Mouse (Mus musculus): ENCODE data around the gene Gpatch4. TPM values are rescaled to one million over a fixed set of nuclear protein-coding genes. Genes with fewer than 3 reads are reported as not detected.

The Gpatch4 gene
- polyA plus RNA-seq, 1 experiment from 2014 or later, result 20.9 TPM

DNA sequence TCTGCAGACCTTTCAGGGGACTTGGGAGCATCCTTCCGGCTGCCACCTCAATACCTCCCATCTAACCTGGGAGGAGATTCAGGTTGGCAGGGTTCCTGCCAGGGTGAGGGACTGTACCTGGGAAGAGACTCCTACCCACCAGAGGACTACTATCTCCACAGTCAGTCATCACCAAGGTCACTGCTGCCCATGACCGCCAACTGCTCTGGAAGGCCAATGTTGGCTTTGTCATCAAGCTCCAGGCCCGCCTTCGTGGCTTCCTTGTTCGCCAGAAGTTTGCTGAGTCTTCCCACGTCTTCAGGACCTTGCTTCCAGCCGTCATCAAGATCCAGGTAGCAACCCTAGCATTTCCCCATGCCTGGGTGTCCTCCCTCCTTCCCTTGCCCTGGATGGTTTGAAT, 58.8 kb downstream of the Gpatch4 start:
- Histone ChIP-seq H3K36me3 (peaks cover 98% of the 10 kb centered on the region), H3K9ac (no peak overlapping the region), H3K27ac (replicated peaks) (peak overlapping the region; percentile 40; the same call in 1 of the 2 replicates), H3K27me3 (replicated peaks) (no peaks in the 10 kb centered on the region), H3K4me2 (no peak overlapping the region), H3K4me3 (no peak overlapping the region), H3K4me1 (no peaks in the 10 kb centered on the region), H3K9me3 (no peaks in the 10 kb centered on the region)
- ATAC-seq (ENCODE audit: extremely low read depth, insufficient number of reproducible peaks, low FRiP score, low TSS enrichment), result no peak
- 88% methylated on average over 7 of the region's 7 CpGs for WGBS

GRCm38 (mm10) chr3:88102196-88102595, 59.3 kb downstream of the Gpatch4 start:
- no peaks in the 10 kb centered on the region for H3K4me1 ChIP-seq
- no peak overlapping the region for H3K4me3 ChIP-seq
- H3K27me3 ChIP-seq (replicated peaks), result no peaks in the 10 kb centered on the region
- no peak overlapping the region for H3K4me2 ChIP-seq
- no peak overlapping the region for H3K9ac ChIP-seq
- WGBS, result 76% methylated on average over 6 of the region's 6 CpGs
- no peak for ATAC-seq (ENCODE audit: extremely low read depth, insufficient number of reproducible peaks, low FRiP score, low TSS enrichment)
- peaks cover 98% of the 10 kb centered on the region for H3K36me3 ChIP-seq
- peak overlapping the region; percentile 40 for H3K27ac ChIP-seq (replicated peaks)
- H3K9me3 ChIP-seq, result no peaks in the 10 kb centered on the region

DNA sequence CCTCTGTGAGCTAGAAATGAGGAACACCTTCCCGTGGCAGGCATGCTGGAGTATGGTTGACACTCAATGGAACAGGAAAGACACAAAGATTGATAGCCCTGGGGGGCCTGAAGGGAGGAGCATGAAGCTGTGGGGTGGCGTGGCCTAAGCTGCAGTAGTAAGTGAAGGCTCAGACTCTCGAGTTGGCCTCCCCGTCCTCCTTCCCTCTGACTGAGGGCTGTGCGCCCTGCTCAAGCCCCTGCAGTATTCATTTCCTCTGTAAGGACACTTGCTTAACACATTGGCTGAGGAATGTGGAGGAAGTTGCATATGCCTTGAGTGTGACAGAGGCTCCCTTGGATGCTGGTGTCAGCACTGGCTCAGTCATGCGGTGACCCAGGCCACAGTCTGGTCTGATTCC, 59.7 kb downstream of the Gpatch4 start:
- no peak for ATAC-seq (ENCODE audit: extremely low read depth, insufficient number of reproducible peaks, low FRiP score, low TSS enrichment)
- H3K36me3 ChIP-seq, result peaks cover 98% of the 10 kb centered on the region
- H3K4me1 ChIP-seq, result no peaks in the 10 kb centered on the region
- H3K27ac ChIP-seq (replicated peaks), result peak overlapping the region; percentile 40
- no peak overlapping the region for H3K9ac ChIP-seq
- 76% methylated on average over 6 of the region's 6 CpGs for WGBS
- H3K4me3 ChIP-seq, result no peak overlapping the region
- no peaks in the 10 kb centered on the region for H3K9me3 ChIP-seq
- no peak overlapping the region for H3K4me2 ChIP-seq
- H3K27me3 ChIP-seq (replicated peaks), result no peaks in the 10 kb centered on the region

Other genes starting within 250 kb of the Gpatch4 start
- gene Ntrk1, start 247.9 kb upstream of the Gpatch4 start, polyA plus RNA-seq (2015; fragmentation: Nextera tagmentation; extraction: Ambion mirVana), result 0.66 and 1.5 TPM in 2 replicates
- 0.06 and 0.08 TPM in 2 replicates for gene Insrr, start 246.2 kb upstream of the Gpatch4 start, polyA plus RNA-seq (2015; fragmentation: Nextera tagmentation; extraction: Ambion mirVana)
- 17.1 and 18.1 TPM in 2 replicates for gene Pear1, start 218.8 kb upstream of the Gpatch4 start, polyA plus RNA-seq (2015; fragmentation: Nextera tagmentation; extraction: Ambion mirVana)
- gene Sh2d2a, start 196.4 kb upstream of the Gpatch4 start, polyA plus RNA-seq (2015; fragmentation: Nextera tagmentation; extraction: Ambion mirVana), result 0.04 and 0.17 TPM in 2 replicates
- gene Prcc, start 157.5 kb upstream of the Gpatch4 start, polyA plus RNA-seq (2015; fragmentation: Nextera tagmentation; extraction: Ambion mirVana), result 9.7 and 11.7 TPM in 2 replicates
- gene Hdgf, start 136.8 kb upstream of the Gpatch4 start, polyA plus RNA-seq (2015; fragmentation: Nextera tagmentation; extraction: Ambion mirVana), result 127 and 141 TPM in 2 replicates
- 55.0 and 57.2 TPM in 2 replicates for gene Mrpl24, start 123.6 kb upstream of the Gpatch4 start, polyA plus RNA-seq (2015; fragmentation: Nextera tagmentation; extraction: Ambion mirVana)
- gene Isg20l2, start 112.8 kb upstream of the Gpatch4 start, polyA plus RNA-seq (2015; fragmentation: Nextera tagmentation; extraction: Ambion mirVana), result 28.9 and 30.1 TPM in 2 replicates
- 13.4 and 16.0 TPM in 2 replicates for gene Rrnad1, start 112.4 kb upstream of the Gpatch4 start, polyA plus RNA-seq (2015; fragmentation: Nextera tagmentation; extraction: Ambion mirVana)
- gene Crabp2, start 94.4 kb upstream of the Gpatch4 start, polyA plus RNA-seq (2015; fragmentation: Nextera tagmentation; extraction: Ambion mirVana), result 6.2 and 8.4 TPM in 2 replicates
- 18.7 and 18.9 TPM in 2 replicates for gene Nes, start 72.0 kb upstream of the Gpatch4 start, polyA plus RNA-seq (2015; fragmentation: Nextera tagmentation; extraction: Ambion mirVana)
- 0.07 TPM in 1 of 2 replicates, not detected in the other for gene Bcan, start 42.9 kb upstream of the Gpatch4 start, polyA plus RNA-seq (2015; fragmentation: Nextera tagmentation; extraction: Ambion mirVana)
- gene Hapln2, start 15.5 kb upstream of the Gpatch4 start, polyA plus RNA-seq (2015; fragmentation: Nextera tagmentation; extraction: Ambion mirVana), result not detected in 2 replicates
- 144 and 156 TPM in 2 replicates for gene Naxe, start 15.4 kb downstream of the Gpatch4 start, polyA plus RNA-seq (2015; fragmentation: Nextera tagmentation; extraction: Ambion mirVana)
- not detected in 2 replicates for gene Ttc24, start 35.2 kb downstream of the Gpatch4 start, polyA plus RNA-seq (2015; fragmentation: Nextera tagmentation; extraction: Ambion mirVana)
- gene Iqgap3, start 38.9 kb downstream of the Gpatch4 start, polyA plus RNA-seq (2015; fragmentation: Nextera tagmentation; extraction: Ambion mirVana), result 22.7 and 24.2 TPM in 2 replicates
- 35.5 and 37.1 TPM in 2 replicates for gene Mef2d, start 99.3 kb downstream of the Gpatch4 start, polyA plus RNA-seq (2015; fragmentation: Nextera tagmentation; extraction: Ambion mirVana)
- gene Rhbg, start 211.6 kb downstream of the Gpatch4 start, polyA plus RNA-seq (2015; fragmentation: Nextera tagmentation; extraction: Ambion mirVana), result 0.13 and 0.76 TPM in 2 replicates
- 0.79 TPM in 1 of 2 replicates, not detected in the other for gene Gm38392, start 244.1 kb downstream of the Gpatch4 start, polyA plus RNA-seq (2015; fragmentation: Nextera tagmentation; extraction: Ambion mirVana)

Data from heart, embryonic 13.5 days (tissue).